Mouse (Mus musculus) MEL (cell line): Measurements from ENCODE around the gene Hpcal1. TPM values are rescaled to one million over a fixed set of nuclear protein-coding genes. Genes with fewer than 3 reads are reported as not detected.

Experiments used
- DNase-seq: peaks from one replicate; pipeline ENCODE4 v3.0.0; 2011; ENCODE audit warnings: low read depth, low spot score
- H3K27ac ChIP-seq: 2 replicates; pipeline ENCODE4 v1.5.1; 2012; ENCODE audit warnings: low read depth, mild to moderate bottlenecking, control low read depth, low read length, moderate library complexity; ENCODE audit not compliant: control insufficient read depth
- H3K27me3 ChIP-seq, 2 experiments: fragments of 150-350 bp in 1 of 2; sonication (generic) in 1 of 2; 2 replicates each; pipeline ENCODE4 v1.6.1; 2012; ENCODE audit warnings: low read length in 2 of 2, mild to moderate bottlenecking in 2 of 2, improper control_type of control experiment in 1 of 2, moderate library complexity in 1 of 2; ENCODE audit not compliant: insufficient read depth in 2 of 2, control insufficient read depth in 1 of 2
- H3K36me3 ChIP-seq, 2 experiments: 2 replicates each; pipeline ENCODE4 v1.6.1; 2012 to 2014; ENCODE audit warnings: low read length in 2 of 2, improper control_type of control experiment in 1 of 2, inconsistent platforms in 1 of 2, mild to moderate bottlenecking in 1 of 2; ENCODE audit not compliant: insufficient read depth in 2 of 2, control insufficient read depth in 1 of 2
- H3K4me1 ChIP-seq, 2 experiments: fragments of 150-350 bp in 1 of 2; sonication (generic) in 1 of 2; 2 replicates each; pipeline ENCODE4 v1.6.1; 2012; ENCODE audit warnings: low read length in 2 of 2, improper control_type of control experiment in 1 of 2, mild to moderate bottlenecking in 1 of 2; ENCODE audit not compliant: insufficient read depth in 2 of 2, control insufficient read depth in 1 of 2
- H3K4me3 ChIP-seq, 2 experiments: fragments of 150-350 bp in 1 of 2; sonication (generic) in 1 of 2; 2 replicates each; pipeline ENCODE4 v1.5.1; 2012; ENCODE audit warnings: low read depth in 2 of 2, low read length in 2 of 2, mild to moderate bottlenecking in 2 of 2, moderate library complexity in 2 of 2, control low read depth in 1 of 2, improper control_type of control experiment in 1 of 2; ENCODE audit not compliant: control insufficient read depth in 1 of 2, insufficient read depth in 1 of 2
- H3K79me2 ChIP-seq: 2 replicates; pipeline ENCODE4 v1.6.1; 2012; ENCODE audit warnings: mild to moderate bottlenecking, low read length, moderate library complexity; ENCODE audit not compliant: control insufficient read depth, poor library complexity, insufficient read depth
- H3K9ac ChIP-seq: 2 replicates; pipeline ENCODE4 v1.6.1; 2012; ENCODE audit warnings: low read depth, mild to moderate bottlenecking, control low read depth, low read length, moderate library complexity; ENCODE audit not compliant: control insufficient read depth, poor library complexity, severe bottlenecking
- H3K9me3 ChIP-seq: fragments of 150-350 bp; sonication (generic); replicated peaks from 2 replicates; pipeline ENCODE4 v1.6.1; 2012; ENCODE audit warnings: mild to moderate bottlenecking, low read length, improper control_type of control experiment, moderate library complexity; ENCODE audit not compliant: insufficient read depth
- BHLHE40 ChIP-seq: IDR thresholded peaks from 2 replicates; pipeline ENCODE4 v1.6.1; 2012; ENCODE audit warnings: low read depth, mild to moderate bottlenecking, inconsistent platforms, low read length, improper control_type of control experiment, borderline replicate concordance
- CHD2 ChIP-seq: IDR thresholded peaks from 2 replicates; pipeline ENCODE4 v1.6.1; 2011; ENCODE audit warnings: low read length, improper control_type of control experiment
- E2F4 ChIP-seq: IDR thresholded peaks from 2 replicates; pipeline ENCODE4 v1.6.1; 2011; ENCODE audit warnings: low read depth, low read length, improper control_type of control experiment, borderline replicate concordance
- ELF1 ChIP-seq: IDR thresholded peaks from 2 replicates; pipeline ENCODE4 v1.6.1; 2014; ENCODE audit warnings: low read depth, mild to moderate bottlenecking, inconsistent platforms, low read length, improper control_type of control experiment, moderate library complexity
- ETS1 ChIP-seq: IDR thresholded peaks from 2 replicates; pipeline ENCODE4 v1.6.1; 2012; ENCODE audit warnings: low read depth, mild to moderate bottlenecking, inconsistent platforms, low read length, improper control_type of control experiment, moderate library complexity
- GATA1 ChIP-seq: IDR thresholded peaks from 2 replicates; pipeline ENCODE4 v1.6.1; 2011; ENCODE audit warnings: low read depth, low read length, improper control_type of control experiment
- HCFC1 ChIP-seq: IDR thresholded peaks from 2 replicates; pipeline ENCODE4 v1.6.1; 2012; ENCODE audit warnings: low read depth, mild to moderate bottlenecking, inconsistent platforms, low read length, improper control_type of control experiment, moderate library complexity
- JUND ChIP-seq: IDR thresholded peaks from 2 replicates; pipeline ENCODE4 v1.6.1; 2011; ENCODE audit warnings: low read depth, mild to moderate bottlenecking, improper control_type of control experiment, low read length
- MAX ChIP-seq: IDR thresholded peaks from 2 replicates; pipeline ENCODE4 v1.6.1; 2011; ENCODE audit warnings: low read length, improper control_type of control experiment
- MAZ ChIP-seq: IDR thresholded peaks from 2 replicates; pipeline ENCODE4 v1.6.1; 2012; ENCODE audit warnings: low read depth, mild to moderate bottlenecking, inconsistent platforms, low read length, improper control_type of control experiment
- MXI1 ChIP-seq: IDR thresholded peaks from 2 replicates; pipeline ENCODE4 v1.6.1; 2011; ENCODE audit warnings: mild to moderate bottlenecking, low read depth, low read length, improper control_type of control experiment
- MYB ChIP-seq: IDR thresholded peaks from 2 replicates; pipeline ENCODE4 v1.6.1; 2011; ENCODE audit warnings: mild to moderate bottlenecking, low read depth, low read length, improper control_type of control experiment
- MYC ChIP-seq: IDR thresholded peaks from 2 replicates; pipeline ENCODE4 v1.6.1; 2011; ENCODE audit warnings: low read depth, mild to moderate bottlenecking, low read length, improper control_type of control experiment, moderate library complexity
- NRF1 ChIP-seq: IDR thresholded peaks from 2 replicates; pipeline ENCODE4 v1.6.1; 2014; ENCODE audit warnings: low read depth, mild to moderate bottlenecking, inconsistent platforms, low read length, improper control_type of control experiment, moderate library complexity; ENCODE audit not compliant: poor library complexity, insufficient read depth, severe bottlenecking
- POLR2A ChIP-seq, 2 experiments: IDR thresholded peaks; 2 replicates each; pipeline ENCODE4 v1.6.1; 2011 to 2012; ENCODE audit warnings: low read length in 2 of 2, mild to moderate bottlenecking in 2 of 2, control low read depth in 1 of 2, improper control_type of control experiment in 1 of 2, low read depth in 1 of 2, moderate library complexity in 1 of 2; ENCODE audit not compliant: control insufficient read depth in 1 of 2, insufficient read depth in 1 of 2, poor library complexity in 1 of 2
- POLR2AphosphoS2 ChIP-seq: IDR thresholded peaks from 2 replicates; pipeline ENCODE4 v1.6.1; 2011; ENCODE audit warnings: low read length, improper control_type of control experiment
- POLR2AphosphoS5 ChIP-seq: IDR thresholded peaks from 2 replicates; pipeline ENCODE4 v1.6.1; 2012; ENCODE audit warnings: low read depth, borderline replicate concordance, mild to moderate bottlenecking, inconsistent platforms, low read length, moderate library complexity, mixed read lengths
- RCOR1 ChIP-seq: IDR thresholded peaks from 2 replicates; pipeline ENCODE4 v1.6.1; 2012; ENCODE audit warnings: low read depth, mild to moderate bottlenecking, inconsistent platforms, low read length, improper control_type of control experiment
- SMC3 ChIP-seq: IDR thresholded peaks from 2 replicates; pipeline ENCODE4 v1.6.1; 2011; ENCODE audit warnings: low read depth, low read length, improper control_type of control experiment
- TAL1 ChIP-seq: IDR thresholded peaks from 2 replicates; pipeline ENCODE4 v1.6.1; 2012; ENCODE audit warnings: mild to moderate bottlenecking, inconsistent platforms, low read length, moderate library complexity, mixed read lengths
- TBP ChIP-seq: IDR thresholded peaks from 2 replicates; pipeline ENCODE4 v1.8.0; 2011; ENCODE audit warnings: low read depth, low read length, improper control_type of control experiment
- UBTF ChIP-seq: IDR thresholded peaks from 2 replicates; pipeline ENCODE4 v1.6.1; 2012; ENCODE audit warnings: low read depth, mild to moderate bottlenecking, inconsistent platforms, low read length, improper control_type of control experiment, moderate library complexity, borderline replicate concordance; ENCODE audit not compliant: insufficient read depth
- USF1 ChIP-seq: IDR thresholded peaks from 2 replicates; pipeline ENCODE4 v1.6.1; 2014; ENCODE audit warnings: low read depth, mild to moderate bottlenecking, inconsistent platforms, low read length, improper control_type of control experiment, moderate library complexity
- ZC3H11A ChIP-seq: IDR thresholded peaks from 2 replicates; pipeline ENCODE4 v1.6.1; 2012; ENCODE audit warnings: low read depth, mild to moderate bottlenecking, inconsistent platforms, low read length, improper control_type of control experiment
- ZKSCAN1 ChIP-seq: IDR thresholded peaks from 2 replicates; pipeline ENCODE4 v1.6.1; 2012; ENCODE audit warnings: low read depth, mild to moderate bottlenecking, inconsistent platforms, low read length, improper control_type of control experiment, moderate library complexity
- ZMIZ1 ChIP-seq: IDR thresholded peaks from 2 replicates; pipeline ENCODE4 v1.6.1; 2012; ENCODE audit warnings: low read depth, mild to moderate bottlenecking, inconsistent platforms, low read length, improper control_type of control experiment, moderate library complexity
- ZNF384 ChIP-seq: IDR thresholded peaks from 2 replicates; pipeline ENCODE4 v1.6.1; 2012; ENCODE audit warnings: low read depth, mild to moderate bottlenecking, inconsistent platforms, low read length, improper control_type of control experiment
- polyA plus RNA-seq, 2 experiments: library from polyadenylated mRNA; stranded (reverse) in 1 of 2; unstranded in 1 of 2; fragments of >175 nt in 1 of 2; fragments of >200 nt in 1 of 2; gene quantifications; 2 replicates each; pipeline versions ENCODE4 v1.2.1 to v1.2.4; 2012; ENCODE audit warnings: low replicate concordance in 2 of 2, low read depth in 1 of 2; ENCODE audit not compliant: insufficient read length in 2 of 2, insufficient read depth in 1 of 2, missing spikeins in 1 of 2
- total RNA-seq: library from RNA; depleted of rRNA; stranded (reverse); fragments of 300-350 nt; gene quantifications from 2 replicates; pipeline ENCODE4 v1.2.3, GENCODE M21; 2012

The Hpcal1 gene
- total and polyA plus RNA-seq, 3 experiments, result 9.1 to 23.0 TPM; not detected in 1

- Histone ChIP-seq H3K79me2 (no peaks in the 10 kb centered on the region), H3K27me3 (no peaks in the 10 kb centered on the region), H3K4me3 (no peak overlapping the region), H3K9me3 (no peaks in the 10 kb centered on the region), H3K27ac (no peak overlapping the region), H3K36me3 (peaks cover 0 to 10% of the 10 kb centered on the region in 2 experiments; a peak in 2 of 4 replicates), H3K9ac (no peak overlapping the region), H3K4me1 (peaks cover 3 to 8% of the 10 kb centered on the region in 2 experiments)
- TF ChIP-seq TBP (no peak), MXI1 (no peak), USF1 (no peak), MAZ (no peak), ELF1 (no peak), BHLHE40 (no peak), GATA1 (no peak), MAX (no peak), HCFC1 (no peak), UBTF (no peak), ETS1 (no peak), POLR2AphosphoS5 (no peak), RCOR1 (no peak), ZC3H11A (no peak), NRF1 (no peak), JUND (no peak)
- no peak for DNase-seq
Observed at GRCm38 (mm10) chr12:17732546-17732945, 41.9 kb downstream of the Hpcal1 start.

- Histone ChIP-seq H3K36me3 (peaks cover 0 to 3% of the 10 kb centered on the region in 2 experiments; a peak in 2 of 4 replicates), H3K4me1 (peaks cover 0 to under 1% of the 10 kb centered on the region in 2 experiments; a peak in 2 of 4 replicates), H3K27me3 (no peaks in the 10 kb centered on the region), H3K9me3 (no peaks in the 10 kb centered on the region), H3K9ac (no peak overlapping the region), H3K27ac (no peak overlapping the region), H3K4me3 (no peak overlapping the region), H3K79me2 (no peaks in the 10 kb centered on the region)
- no peak for TF ChIP-seq TAL1
- no peak for TF ChIP-seq CHD2
- TF ChIP-seq SMC3, result no peak
- TF ChIP-seq ZNF384, result no peak
- TF ChIP-seq JUND, result no peak
- no peak for TF ChIP-seq MYB
- TF ChIP-seq POLR2AphosphoS2, result no peak
- TF ChIP-seq POLR2A (IDR thresholded peaks at IDR 0.05; ENCODE audit: control insufficient read depth in 1 of 2, insufficient read depth in 1 of 2, low read depth in 1 of 2, low read length in 2 of 2, poor library complexity in 1 of 2), result no peak
- TF ChIP-seq BHLHE40, result no peak
- TF ChIP-seq ZKSCAN1, result no peak
- TF ChIP-seq GATA1, result no peak
- no peak for TF ChIP-seq TBP
- no peak for TF ChIP-seq ZMIZ1
- TF ChIP-seq E2F4, result no peak
- no peak for TF ChIP-seq UBTF
- no peak for TF ChIP-seq MYC
- no peak for DNase-seq
Observed at GRCm38 (mm10) chr12:17733114-17733904, 42.7 kb downstream of the Hpcal1 start.
